In the genomic region with DNA sequence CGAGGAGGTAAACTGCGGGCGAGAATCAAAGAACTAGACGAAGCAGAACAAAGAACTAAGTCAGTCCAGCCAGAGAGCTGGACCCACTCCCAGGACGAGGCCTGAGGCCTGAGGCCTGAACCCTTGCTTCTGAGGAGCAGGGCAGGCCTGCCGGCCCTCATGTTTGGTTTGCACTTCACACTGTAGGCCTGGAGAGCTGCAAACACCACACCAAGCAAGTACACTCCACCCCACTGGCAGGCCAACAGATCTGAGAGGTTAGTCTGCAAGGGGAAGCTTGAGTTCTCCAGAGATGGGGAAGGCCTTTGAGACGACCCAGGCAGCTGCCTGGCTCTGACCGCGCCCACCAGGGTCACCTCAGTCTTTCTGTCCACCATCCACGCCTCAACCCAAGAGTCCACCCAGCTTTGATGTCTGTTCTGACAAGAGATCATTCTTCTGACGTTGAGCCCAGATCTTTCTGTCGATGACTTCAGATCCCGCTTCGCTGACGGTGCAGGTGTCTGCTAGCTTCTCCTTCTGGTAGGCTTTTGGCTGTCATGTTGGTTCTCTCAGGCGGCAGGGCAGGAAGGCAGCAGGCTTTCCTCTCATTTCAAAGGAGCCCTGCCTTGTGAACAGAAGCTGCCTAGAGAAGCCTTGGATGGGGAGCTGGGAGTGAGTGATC, we compare ENCODE assay signal across 11 mouse cellular contexts.
DNase-seq lines count a peak whose midpoint lies in the region; ATAC-seq and TF ChIP-seq lines count a peak whose summit lies in the region.
"Had no signal": no experiment of that assay in that cellular context is flagged by ENCODE, and none has a peak within 500 bp of the region (broad histone marks: within the 10 kb centered on the region; RNA-seq: fewer than 3 reads in every experiment).

No protein-coding gene starts in this region.

- H3K27ac ChIP-seq in heart, embryonic 10.5 days: peak overlapping the region; percentile 70; the same call in 1 of the 2 replicates
- 0 out of 2 replicates have a peak overlapping the region, but pooled peaks have one; percentile 15 for H3K27ac ChIP-seq in midbrain, embryonic 16.5 days (ENCODE audit: low read length)
- H3K27ac ChIP-seq in midbrain, embryonic 13.5 days: no peak overlapping the region
- H3K27ac ChIP-seq in hindbrain, postnatal 0 days: no peak overlapping the region; the same call in 1 of the 2 replicates
- H3K27ac ChIP-seq: neural tube, embryonic 12.5 days had no signal

- intact Hi-C loops in heart, postnatal 36 days (cut with DNase I): loop anchor here (5.0 kb wide), 1 partner anchor 40 kb away; no protein-coding TSS in a partner anchor

- H3K27me3 ChIP-seq in heart, embryonic 10.5 days (ENCODE audit: insufficient read depth, poor library complexity, severe bottlenecking): no peaks in the 10 kb centered on the region
- H3K27me3 ChIP-seq in midbrain, embryonic 16.5 days (ENCODE audit: control insufficient read depth, insufficient read depth, low read depth, low read length): no peaks in the 10 kb centered on the region
- H3K27me3 ChIP-seq in midbrain, embryonic 13.5 days: no peaks in the 10 kb centered on the region
- no peaks in the 10 kb centered on the region for H3K27me3 ChIP-seq in hindbrain, postnatal 0 days (ENCODE audit: insufficient read depth, low read length)
- H3K27me3 ChIP-seq: CH12.LX; neural tube, embryonic 12.5 days had no signal

- peaks cover 68% of the 10 kb centered on the region for H3K4me1 ChIP-seq in heart, embryonic 10.5 days
- H3K4me1 ChIP-seq in midbrain, embryonic 16.5 days (ENCODE audit: control insufficient read depth, insufficient read depth, low read length): peaks cover 53% of the 10 kb centered on the region
- H3K4me1 ChIP-seq in midbrain, embryonic 13.5 days (replicated peaks): peaks cover 97% of the 10 kb centered on the region
- H3K4me1 ChIP-seq in hindbrain, postnatal 0 days (ENCODE audit: insufficient read depth, low read length): peaks cover 50% of the 10 kb centered on the region

- 50% methylated on average over 16 of the region's 16 CpGs for WGBS in heart, embryonic 10.5 days
- 74% methylated on average over 16 of the region's 16 CpGs for WGBS in midbrain, embryonic 16.5 days
- 72% methylated on average over 16 of the region's 16 CpGs for WGBS in midbrain, embryonic 13.5 days
- 63% methylated on average over 16 of the region's 16 CpGs for WGBS in hindbrain, postnatal 0 days

- no peak overlapping the region for H3K4me3 ChIP-seq in heart, embryonic 10.5 days
- no peak overlapping the region for H3K4me3 ChIP-seq in midbrain, embryonic 16.5 days (ENCODE audit: low read depth, low read length)
- H3K4me3 ChIP-seq in midbrain, embryonic 13.5 days (replicated peaks): no peak overlapping the region
- H3K4me3 ChIP-seq in hindbrain, postnatal 0 days (ENCODE audit: low read length): no peak overlapping the region
- H3K4me3 ChIP-seq: neural tube, embryonic 12.5 days had no signal

- H3K9me3 ChIP-seq in heart, embryonic 10.5 days: no peaks in the 10 kb centered on the region
- H3K9me3 ChIP-seq in midbrain, embryonic 16.5 days (replicated peaks; ENCODE audit: control insufficient read depth, low read length, poor library complexity, severe bottlenecking): no peaks in the 10 kb centered on the region
- no peaks in the 10 kb centered on the region for H3K9me3 ChIP-seq in midbrain, embryonic 13.5 days
- H3K9me3 ChIP-seq in hindbrain, postnatal 0 days (ENCODE audit: low read length): no peaks in the 10 kb centered on the region
- H3K9me3 ChIP-seq: neural tube, embryonic 12.5 days had no signal

- TF ChIP-seq CTCF in hindbrain, postnatal 0 days (IDR thresholded peaks at IDR 0.05; ENCODE audit: low read depth): no peak

- no peaks in the 10 kb centered on the region; the same call in 1 of the 2 replicates for H3K36me3 ChIP-seq in heart, embryonic 10.5 days
- H3K36me3 ChIP-seq in midbrain, embryonic 16.5 days (ENCODE audit: control insufficient read depth, insufficient read depth, low read length): no peaks in the 10 kb centered on the region
- H3K36me3 ChIP-seq in midbrain, embryonic 13.5 days: 0 out of 2 replicates have a peak, but pooled peaks cover 2% of the 10 kb centered on the region
- H3K36me3 ChIP-seq in hindbrain, postnatal 0 days (ENCODE audit: insufficient read depth, low read length): no peaks in the 10 kb centered on the region

- no peak overlapping the region for H3K9ac ChIP-seq in midbrain, embryonic 16.5 days (ENCODE audit: low read depth, low read length)
- no peak overlapping the region for H3K9ac ChIP-seq in midbrain, embryonic 13.5 days (replicated peaks)
- no peak overlapping the region for H3K9ac ChIP-seq in hindbrain, postnatal 0 days (replicated peaks; ENCODE audit: low read length)
- H3K9ac ChIP-seq: neural tube, embryonic 12.5 days had no signal

- DNase-seq in heart, embryonic 10.5 days (ENCODE audit: low spot score): no peak
- DNase-seq in heart, postnatal 36 days: no peak
- peak; percentile 44 for DNase-seq in lung, postnatal 10 days
- DNase-seq in thymus, postnatal 4 days: peak; percentile 62
- DNase-seq in layer of hippocampus, adult 11-12 months (ENCODE audit: low spot score): no peak
- no peak for DNase-seq in hindbrain, postnatal 0 days (ENCODE audit: low spot score)
- DNase-seq: heart, postnatal 4 days had no signal

- H3K4me2 ChIP-seq in midbrain, embryonic 16.5 days (ENCODE audit: low read length): no peak overlapping the region
- no peak overlapping the region for H3K4me2 ChIP-seq in midbrain, embryonic 13.5 days (replicated peaks)
- no peak overlapping the region for H3K4me2 ChIP-seq in hindbrain, postnatal 0 days (ENCODE audit: low read depth, low read length)
- H3K4me2 ChIP-seq: neural tube, embryonic 12.5 days had no signal

- ATAC-seq in midbrain, embryonic 16.5 days: no peak
- no peak for ATAC-seq in midbrain, embryonic 13.5 days
- no peak for ATAC-seq in hindbrain, postnatal 0 days

Comparison
In these comparisons a context has a peak if more than half of its experiments do, and no peak if none do; other contexts are left out.
1. H3K27ac ChIP-seq: peak in heart, embryonic 10.5 days (single experiment) and midbrain, embryonic 16.5 days (single experiment); none in midbrain, embryonic 13.5 days (single experiment) and hindbrain, postnatal 0 days (single experiment).
2. DNase-seq: peak in lung, postnatal 10 days (single experiment) and thymus, postnatal 4 days (single experiment); none in heart, embryonic 10.5 days (single experiment), heart, postnatal 36 days (0 of 2), layer of hippocampus, adult 11-12 months (single experiment) and hindbrain, postnatal 0 days (single experiment).